Mouse (Mus musculus) c-Kit-negative CD71-positive TER-119-positive erythroid progenitor cells, embryonic 14.5 days (primary cell): Measurements from ENCODE around the gene Dnajb6.

Experiments used
- DNase-seq: peaks from one replicate; pipeline ENCODE4 v3.0.0-alpha.2; 2013; ENCODE audit warnings: low read depth, low spot score

The Dnajb6 gene

GRCm38 (mm10) chr5:29848091-29848490 is 112.6 kb downstream of the Dnajb6 start:
- no peak for DNase-seq

- no peak for DNase-seq
Measured at GRCm38 (mm10) chr5:29852376-29852775, 116.9 kb downstream of the Dnajb6 start.

- DNase-seq, result no peak
Measured at GRCm38 (mm10) chr5:29853035-29853434, 117.5 kb downstream of the Dnajb6 start.

GRCm38 (mm10) chr5:29854376-29854775 is 118.9 kb downstream of the Dnajb6 start:
- no peak for DNase-seq

- no peak for DNase-seq
Measured at GRCm38 (mm10) chr5:29854971-29855370, 119.5 kb downstream of the Dnajb6 start.

- DNase-seq, result no peak
Measured at GRCm38 (mm10) chr5:29861522-29861921, 126.0 kb downstream of the Dnajb6 start.

GRCm38 (mm10) chr5:29862388-29862787 is 126.9 kb downstream of the Dnajb6 start:
- no peak for DNase-seq

GRCm38 (mm10) chr5:29864291-29864737 is 128.8 kb downstream of the Dnajb6 start:
- no peak for DNase-seq

GRCm38 (mm10) chr5:29864994-29865393 is 129.5 kb downstream of the Dnajb6 start:
- DNase-seq, result no peak
